Mouse (Mus musculus) embryonic fibroblast, embryonic 13.5 days (primary cell): ENCODE measurements around the gene Ankrd31. TPM values are rescaled to one million over a fixed set of nuclear protein-coding genes. Genes with fewer than 3 reads are reported as not detected.
"Not testable (repeated sequence)": the region's sequence is repeated elsewhere in the genome, so short reads cannot be mapped to it uniquely, and the experiment has no call there.

Experiments used
- H3K27ac ChIP-seq: 2 replicates; pipeline ENCODE4 v1.5.1; 2012; ENCODE audit warnings: low read length, control low read depth, inconsistent platforms; ENCODE audit not compliant: insufficient read depth
- H3K4me1 ChIP-seq: 2 replicates; pipeline ENCODE4 v1.6.1; 2011; ENCODE audit warnings: low read length; ENCODE audit not compliant: control insufficient read depth, insufficient read depth
- H3K4me3 ChIP-seq: 2 replicates; pipeline ENCODE4 v1.5.1; 2011; ENCODE audit warnings: mild to moderate bottlenecking, control low read depth, low read length; ENCODE audit not compliant: insufficient read depth
- CTCF ChIP-seq: IDR thresholded peaks from 2 replicates; pipeline ENCODE4 v1.5.1; 2011; ENCODE audit warnings: mild to moderate bottlenecking, control low read depth, low read length, moderate library complexity, borderline replicate concordance; ENCODE audit not compliant: insufficient read depth
- POLR2A ChIP-seq: IDR thresholded peaks from 2 replicates; pipeline ENCODE4 v1.6.1; 2011; ENCODE audit warnings: low read depth, mild to moderate bottlenecking, control low read depth, low read length, moderate library complexity
- polyA plus RNA-seq: library from polyadenylated mRNA; stranded (reverse); fragments of >200 nt; gene quantifications from 2 replicates; pipeline ENCODE4 v1.2.4, GENCODE M21; 2011; ENCODE audit warnings: low read depth; ENCODE audit not compliant: missing spikeins, insufficient read length

Ankrd31 gene
- polyA plus RNA-seq, 1 experiment: not detected

DNA sequence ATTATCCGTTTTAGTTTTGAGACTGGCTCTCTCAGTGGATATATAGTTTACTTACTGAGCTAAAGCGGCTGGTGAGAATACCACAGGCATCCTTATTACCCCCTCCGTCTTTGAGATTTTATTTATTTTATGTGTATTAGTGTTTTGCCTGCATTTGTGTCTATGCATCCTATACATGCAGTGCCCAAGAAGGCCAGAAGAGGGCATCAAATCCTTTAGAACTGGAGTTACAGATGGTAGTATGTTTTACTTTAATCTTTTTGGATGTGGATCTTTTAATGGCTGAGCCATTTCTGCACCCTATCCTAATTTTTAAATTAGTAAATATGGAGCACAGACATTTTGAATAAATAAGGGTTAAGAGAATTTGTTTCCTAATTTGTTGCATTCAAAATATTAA, 107.1 kb downstream of the Ankrd31 start:
- Histone ChIP-seq H3K27ac (no peak overlapping the region), H3K4me3 (no peak overlapping the region), H3K4me1 (no peaks in the 10 kb centered on the region)
- TF ChIP-seq CTCF (no peak), POLR2A (no peak)

DNA sequence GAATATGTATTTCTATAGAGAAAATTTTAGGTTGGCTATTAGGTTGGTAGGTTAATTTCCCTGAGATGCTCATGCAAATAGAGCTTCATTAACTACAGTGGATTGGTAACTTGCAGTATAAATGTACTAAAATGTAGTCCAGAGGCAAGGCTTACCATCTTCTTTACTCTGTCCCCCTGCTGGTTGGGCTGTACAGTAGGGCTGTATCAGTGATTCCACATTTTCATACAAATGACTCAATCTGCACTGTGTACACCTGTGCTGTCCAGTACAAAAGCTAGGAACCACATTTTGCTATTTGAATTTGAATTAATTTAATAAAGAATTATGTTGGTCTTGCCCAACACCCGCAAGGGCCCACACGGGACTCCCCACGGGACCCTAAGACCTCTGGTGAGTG, 111.1 kb downstream of the Ankrd31 start:
- TF ChIP-seq CTCF: no peak
- no peak for TF ChIP-seq POLR2A
- Histone ChIP-seq H3K4me1 (no peaks in the 10 kb centered on the region), H3K27ac (no peak overlapping the region), H3K4me3 (no peak overlapping the region)

DNA sequence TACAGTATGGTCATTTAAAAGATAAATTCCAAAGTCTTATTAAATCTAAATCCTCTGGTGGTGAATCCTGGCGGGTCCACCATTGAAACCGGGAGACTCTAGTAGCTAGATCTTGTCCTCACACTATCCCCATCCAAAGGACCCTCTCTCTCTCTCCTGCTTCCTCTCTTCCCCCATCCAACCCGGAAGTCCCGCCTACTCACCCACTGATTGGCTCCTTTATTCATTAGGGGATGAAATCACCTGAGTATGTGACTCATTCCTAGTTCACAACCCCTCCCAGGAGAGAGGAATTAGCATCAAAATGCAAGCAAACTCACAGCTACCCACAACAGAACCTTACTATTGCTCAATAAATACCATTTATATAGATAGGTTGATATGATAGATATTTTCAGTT, 122.7 kb downstream of the Ankrd31 start:
- no peak overlapping the region for H3K27ac ChIP-seq
- no peak overlapping the region for H3K4me3 ChIP-seq
- no peaks in the 10 kb centered on the region for H3K4me1 ChIP-seq
- no peak for TF ChIP-seq CTCF
- no peak for TF ChIP-seq POLR2A

DNA sequence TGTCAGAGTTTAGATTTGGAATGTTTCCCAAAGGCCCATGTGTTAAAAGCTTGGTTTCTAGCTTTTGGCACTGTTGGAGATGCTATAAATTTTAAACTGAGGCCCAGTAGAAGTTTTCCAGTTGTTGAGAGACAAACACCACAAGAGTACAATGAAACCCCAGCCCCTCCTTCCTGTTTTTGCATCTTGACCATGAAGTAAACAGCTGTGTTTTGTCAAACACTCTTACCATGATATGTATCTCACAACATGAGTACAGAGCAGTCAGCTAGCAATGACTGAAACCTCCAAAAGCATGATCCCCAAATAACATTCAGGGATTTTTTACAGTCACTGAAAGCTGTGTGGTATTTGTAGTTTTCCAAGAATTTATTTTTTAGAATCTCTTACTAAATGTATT, 126.0 kb downstream of the Ankrd31 start:
- TF ChIP-seq CTCF (no peak), POLR2A (no peak)
- H3K4me1 ChIP-seq: no peaks in the 10 kb centered on the region

DNA sequence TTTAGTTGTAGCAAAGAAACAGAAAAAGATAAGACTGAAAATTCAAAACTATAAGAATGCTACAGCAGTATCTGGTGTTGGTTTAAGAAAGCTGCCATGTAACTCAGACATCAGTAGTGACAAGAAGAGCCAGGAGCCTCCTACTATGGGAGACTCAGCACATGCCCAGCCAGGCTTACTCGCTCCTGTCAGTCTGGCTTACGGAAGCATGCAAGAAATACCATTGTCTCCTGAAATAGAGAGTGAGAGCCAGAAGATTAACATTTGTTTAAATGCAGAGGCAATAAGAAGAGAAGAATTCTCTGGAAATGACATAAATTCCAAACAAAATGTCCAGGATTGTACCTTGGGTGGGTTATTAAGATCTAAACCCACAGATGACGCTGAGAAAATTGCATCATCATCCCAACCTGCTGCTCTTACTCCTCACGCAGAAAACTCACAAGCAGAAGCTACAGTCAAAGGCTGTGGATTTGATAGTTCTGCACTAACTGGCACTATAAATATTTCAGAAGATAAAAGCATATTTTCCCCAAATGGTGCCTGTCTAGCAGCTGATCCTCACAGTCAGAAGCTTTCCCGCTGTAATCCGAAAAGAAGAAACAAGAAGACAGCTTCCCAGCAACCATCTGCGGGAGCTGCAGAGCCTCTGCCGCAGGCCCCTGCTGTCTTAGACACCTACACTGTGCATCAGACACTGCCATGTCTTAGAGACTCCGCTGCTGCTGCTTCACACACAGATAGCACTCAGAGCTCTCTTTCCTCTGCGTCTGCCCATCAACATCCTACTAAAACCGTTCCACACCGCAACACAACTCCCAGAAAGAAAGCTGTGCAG, 130.4 kb downstream of the Ankrd31 start:
- Histone ChIP-seq H3K27ac (no peak overlapping the region), H3K4me3 (no peak overlapping the region), H3K4me1 (no peaks in the 10 kb centered on the region)
- no peak for TF ChIP-seq POLR2A
- no peak for TF ChIP-seq CTCF

More for the DNA sequence above, 126.0 kb downstream of the Ankrd31 start:
- H3K4me3 ChIP-seq: no peak overlapping the region
- no peak overlapping the region for H3K27ac ChIP-seq

DNA sequence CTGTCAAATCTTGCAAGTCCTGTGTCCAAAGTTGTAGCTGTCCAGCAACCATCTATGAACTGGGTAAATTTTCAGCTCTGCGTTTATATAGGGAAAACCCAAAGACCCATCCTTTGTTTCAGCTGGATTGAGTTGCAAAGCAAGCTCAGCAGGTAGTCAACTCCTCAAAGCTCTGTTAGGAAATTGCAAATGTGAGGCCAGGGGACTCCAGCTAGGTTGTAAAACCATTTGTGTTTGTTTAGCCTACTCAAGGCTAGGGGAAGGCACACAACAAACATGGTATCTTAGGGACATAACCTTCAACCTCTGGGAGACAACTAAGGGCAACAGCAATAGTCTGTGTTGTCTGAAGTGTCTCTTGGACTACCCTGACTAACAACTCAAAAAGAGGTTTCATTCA, 136.5 kb downstream of the Ankrd31 start:
- no peak overlapping the region for H3K4me3 ChIP-seq
- no peak overlapping the region for H3K27ac ChIP-seq
- no peaks in the 10 kb centered on the region for H3K4me1 ChIP-seq
- no peak for TF ChIP-seq CTCF
- TF ChIP-seq POLR2A: no peak

DNA sequence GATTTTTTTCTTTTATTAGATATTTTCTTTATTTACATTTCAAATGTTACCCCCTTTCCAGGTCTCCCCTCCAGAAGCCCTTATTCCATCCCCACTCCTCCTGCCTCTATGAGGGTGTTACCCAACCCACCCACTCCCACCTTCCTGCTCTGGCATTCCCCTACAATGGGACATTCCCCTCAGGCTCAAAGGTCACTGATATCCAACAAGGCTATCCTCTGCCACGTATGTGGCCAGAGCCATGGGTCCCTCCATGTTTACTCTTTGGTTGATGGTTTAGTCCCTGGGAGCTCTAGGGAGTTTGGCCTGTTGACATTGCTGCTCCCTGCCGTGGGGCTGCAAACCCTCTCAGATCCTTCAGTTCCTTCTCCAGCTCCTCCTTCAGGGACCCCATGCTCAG, 141.9 kb downstream of the Ankrd31 start:
- TF ChIP-seq POLR2A (no peak), CTCF (no peak)

DNA sequence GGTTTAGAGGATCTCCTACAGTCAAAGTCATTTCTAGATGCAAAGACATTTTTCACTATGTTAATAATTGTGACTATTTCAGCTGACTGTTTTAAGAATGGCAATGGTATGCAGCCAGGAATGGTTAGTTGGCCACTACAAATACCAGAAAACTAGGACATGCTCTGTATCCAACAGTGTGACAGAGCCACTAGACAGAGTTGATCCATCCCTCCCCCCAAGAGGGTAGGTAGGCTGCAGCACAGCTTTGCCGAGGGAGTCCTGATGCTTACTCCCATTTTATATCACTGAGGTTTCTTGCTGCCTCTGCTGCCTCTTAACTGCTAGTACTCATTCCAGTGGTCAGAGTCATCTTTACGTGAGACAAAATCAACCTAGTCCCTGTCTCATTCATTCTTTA, 147.1 kb downstream of the Ankrd31 start:
- Histone ChIP-seq H3K4me1 (0 out of 2 replicates have a peak, but pooled peaks cover 3% of the 10 kb centered on the region), H3K4me3 (no peak overlapping the region), H3K27ac (no peak overlapping the region)
- no peak for TF ChIP-seq POLR2A
- TF ChIP-seq CTCF: no peak

More for the DNA sequence above, 141.9 kb downstream of the Ankrd31 start:
- Histone ChIP-seq H3K4me3 (no peak overlapping the region), H3K4me1 (no peaks in the 10 kb centered on the region), H3K27ac (no peak overlapping the region)

DNA sequence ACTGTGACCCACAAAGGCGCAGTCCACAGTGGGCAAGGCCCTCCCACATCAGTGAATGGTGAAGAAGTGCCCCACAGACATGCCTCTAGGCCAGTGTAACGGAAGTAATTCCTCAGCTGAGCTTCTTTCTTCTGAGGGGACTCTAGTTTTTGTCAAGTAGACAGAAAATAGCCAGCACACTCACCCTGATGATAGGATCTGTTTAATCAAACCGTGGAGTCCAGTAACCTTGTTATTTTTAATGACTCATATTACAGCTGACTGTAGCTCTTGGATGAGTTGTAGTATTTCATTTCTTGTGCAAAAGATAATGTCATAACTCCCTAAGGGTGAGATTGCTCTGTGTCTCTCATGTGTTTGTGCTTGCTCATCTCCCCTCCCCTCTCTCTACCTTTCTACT, 158.6 kb downstream of the Ankrd31 start:
- peaks cover 6% of the 10 kb centered on the region; the same call in 1 of the 2 replicates for H3K4me1 ChIP-seq
- peak overlapping the region; percentile 18; the same call in 1 of the 2 replicates for H3K27ac ChIP-seq
- no peak for TF ChIP-seq POLR2A
- no peak for TF ChIP-seq CTCF

DNA sequence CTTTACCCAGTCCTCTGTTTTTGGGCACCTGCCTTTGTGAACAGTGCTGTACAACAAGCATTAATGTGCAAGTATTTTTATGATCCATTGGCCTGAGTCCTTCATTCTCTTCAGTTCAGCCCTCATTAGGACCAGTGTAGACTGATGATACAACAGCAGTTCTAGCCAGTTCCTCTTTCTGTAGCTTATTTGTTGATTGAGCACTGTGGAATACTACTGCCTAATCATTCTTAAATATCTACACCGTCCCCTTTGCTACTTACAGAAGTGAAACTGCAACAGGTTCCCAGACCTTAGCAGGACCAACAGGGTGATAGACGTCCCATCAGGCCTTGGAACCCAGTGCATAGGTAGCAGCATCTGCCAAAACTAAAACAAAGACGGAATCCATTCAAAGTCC, 163.1 kb downstream of the Ankrd31 start:
- TF ChIP-seq CTCF: no peak
- TF ChIP-seq POLR2A: no peak
- H3K4me1 ChIP-seq: peaks cover 6% of the 10 kb centered on the region; the same call in 1 of the 2 replicates
- no peak overlapping the region for H3K27ac ChIP-seq
- no peak overlapping the region for H3K4me3 ChIP-seq

More for the DNA sequence above, 158.6 kb downstream of the Ankrd31 start:
- H3K4me3 ChIP-seq: no peak overlapping the region

DNA sequence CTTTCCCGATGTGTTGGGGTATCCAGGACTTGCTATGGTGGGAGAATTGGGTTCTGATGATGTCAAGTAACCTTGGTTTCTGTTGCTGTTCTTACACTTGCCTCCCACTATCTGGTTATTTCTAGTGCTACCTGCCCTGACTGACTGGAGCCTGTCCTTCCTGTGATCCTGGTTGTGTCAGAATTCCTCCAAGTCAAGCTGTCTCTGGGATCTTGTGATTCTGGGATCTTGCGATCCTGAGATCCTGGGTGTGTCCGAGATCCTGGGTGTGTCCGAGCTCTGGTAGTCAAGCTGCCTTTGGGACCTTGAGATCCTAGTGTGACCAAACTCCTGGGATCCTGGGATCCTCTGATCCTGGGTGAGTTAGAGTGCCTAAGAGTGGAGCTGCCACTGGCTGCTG, 175.1 kb downstream of the Ankrd31 start:
- H3K4me3 ChIP-seq, H3K27ac ChIP-seq, H3K4me1 ChIP-seq: not testable (repeated sequence)
